Mouse (Mus musculus) ovary, postnatal 14 days (tissue): ENCODE data around the gene Smurf1.

Experiments used
- DNase-seq: peaks from one replicate; pipeline ENCODE4 v3.0.0; 2022; ENCODE audit warnings: low spot score

The Smurf1 gene

GRCm38 (mm10) chr5:144954432-144954831 is 11.2 kb downstream of the Smurf1 start:
- DNase-seq, result no peak

GRCm38 (mm10) chr5:144952592-144952991 is 13.1 kb downstream of the Smurf1 start:
- DNase-seq, result no peak

- no peak for DNase-seq
These were observed 15.1 kb downstream of the Smurf1 start for GRCm38 (mm10) chr5:144950428-144951051.

GRCm38 (mm10) chr5:144949856-144950255 is 15.8 kb downstream of the Smurf1 start:
- no peak for DNase-seq

GRCm38 (mm10) chr5:144948422-144948821 is 17.2 kb downstream of the Smurf1 start:
- no peak for DNase-seq

- DNase-seq, result no peak
These were observed 17.6 kb downstream of the Smurf1 start for GRCm38 (mm10) chr5:144948002-144948401.

GRCm38 (mm10) chr5:144946032-144946431 is 19.6 kb downstream of the Smurf1 start:
- DNase-seq, result no peak

- DNase-seq, result no peak
These were observed 20.7 kb downstream of the Smurf1 start for GRCm38 (mm10) chr5:144944932-144945331.

- DNase-seq, result no peak
These were observed 21.3 kb downstream of the Smurf1 start for GRCm38 (mm10) chr5:144944370-144944769.

- DNase-seq, result no peak
These were observed 22.3 kb downstream of the Smurf1 start for GRCm38 (mm10) chr5:144943346-144943745.

GRCm38 (mm10) chr5:144942431-144942830 is 23.2 kb downstream of the Smurf1 start:
- no peak for DNase-seq

- no peak for DNase-seq
These were observed 24.7 kb downstream of the Smurf1 start for GRCm38 (mm10) chr5:144940904-144941303.

GRCm38 (mm10) chr5:144937304-144937703 is 28.3 kb downstream of the Smurf1 start:
- DNase-seq, result no peak

GRCm38 (mm10) chr5:144933486-144933885 is 32.2 kb downstream of the Smurf1 start:
- no peak for DNase-seq

- no peak for DNase-seq
These were observed 33.8 kb downstream of the Smurf1 start for GRCm38 (mm10) chr5:144931841-144932240.

GRCm38 (mm10) chr5:144928856-144929713 is 36.6 kb downstream of the Smurf1 start:
- DNase-seq, result no peak

- no peak for DNase-seq
These were observed 39.4 kb downstream of the Smurf1 start for GRCm38 (mm10) chr5:144926275-144926674.

GRCm38 (mm10) chr5:144923351-144923750 is 42.3 kb downstream of the Smurf1 start:
- no peak for DNase-seq

GRCm38 (mm10) chr5:144919790-144920189 is 45.9 kb downstream of the Smurf1 start:
- DNase-seq, result no peak

GRCm38 (mm10) chr5:144919194-144919593 is 46.5 kb downstream of the Smurf1 start:
- no peak for DNase-seq

GRCm38 (mm10) chr5:144918204-144918603 is 47.4 kb downstream of the Smurf1 start:
- DNase-seq, result no peak

GRCm38 (mm10) chr5:144917172-144917571 is 48.5 kb downstream of the Smurf1 start:
- DNase-seq, result no peak

GRCm38 (mm10) chr5:144915828-144916227 is 49.8 kb downstream of the Smurf1 start:
- no peak for DNase-seq
